Mouse (Mus musculus) embryonic fibroblast, embryonic 13.5 days (primary cell): Measurements from ENCODE around the gene Slc7a4. TPM values are rescaled to one million over a fixed set of nuclear protein-coding genes. Genes with fewer than 3 reads are reported as not detected.
A peak's percentile ranks its signal among the peaks of the same experiment; 100 is the strongest.

Experiments
- H3K27ac ChIP-seq: 2 replicates; pipeline ENCODE4 v1.5.1; 2012; ENCODE audit warnings: low read length, control low read depth, inconsistent platforms; ENCODE audit not compliant: insufficient read depth
- H3K4me1 ChIP-seq: 2 replicates; pipeline ENCODE4 v1.6.1; 2011; ENCODE audit warnings: low read length; ENCODE audit not compliant: control insufficient read depth, insufficient read depth
- H3K4me3 ChIP-seq: 2 replicates; pipeline ENCODE4 v1.5.1; 2011; ENCODE audit warnings: mild to moderate bottlenecking, control low read depth, low read length; ENCODE audit not compliant: insufficient read depth
- CTCF ChIP-seq: IDR thresholded peaks from 2 replicates; pipeline ENCODE4 v1.5.1; 2011; ENCODE audit warnings: mild to moderate bottlenecking, control low read depth, low read length, moderate library complexity, borderline replicate concordance; ENCODE audit not compliant: insufficient read depth
- POLR2A ChIP-seq: IDR thresholded peaks from 2 replicates; pipeline ENCODE4 v1.6.1; 2011; ENCODE audit warnings: low read depth, mild to moderate bottlenecking, control low read depth, low read length, moderate library complexity
- polyA plus RNA-seq: library from polyadenylated mRNA; stranded (reverse); fragments of >200 nt; gene quantifications from 2 replicates; pipeline ENCODE4 v1.2.4, GENCODE M21; 2011; ENCODE audit warnings: low read depth; ENCODE audit not compliant: missing spikeins, insufficient read length

Slc7a4 gene
- polyA plus RNA-seq, 1 experiment = 2.1 TPM

GRCm38 (mm10) chr16:17611383-17611782 lies 28.4 kb upstream of the Slc7a4 start:
- no peak overlapping the region for H3K4me3 ChIP-seq
- TF ChIP-seq CTCF (no peak), POLR2A (no peak)
- no peak overlapping the region for H3K27ac ChIP-seq
- H3K4me1 ChIP-seq = no peaks in the 10 kb centered on the region

GRCm38 (mm10) chr16:17605684-17606083 lies 22.7 kb upstream of the Slc7a4 start:
- Histone ChIP-seq H3K27ac (no peak overlapping the region), H3K4me3 (no peak overlapping the region), H3K4me1 (no peaks in the 10 kb centered on the region)
- TF ChIP-seq CTCF (no peak), POLR2A (no peak)

GRCm38 (mm10) chr16:17604941-17605340 lies 21.9 kb upstream of the Slc7a4 start:
- no peaks in the 10 kb centered on the region for H3K4me1 ChIP-seq
- H3K4me3 ChIP-seq = no peak overlapping the region
- no peak overlapping the region for H3K27ac ChIP-seq
- TF ChIP-seq POLR2A = no peak
- TF ChIP-seq CTCF = no peak

- TF ChIP-seq POLR2A (no peak), CTCF (no peak)
- Histone ChIP-seq H3K4me1 (no peaks in the 10 kb centered on the region), H3K27ac (no peak overlapping the region), H3K4me3 (no peak overlapping the region)
These were observed 18.0 kb upstream of the Slc7a4 start for GRCm38 (mm10) chr16:17600944-17601562.

GRCm38 (mm10) chr16:17590731-17591130 lies 7.7 kb upstream of the Slc7a4 start:
- no peaks in the 10 kb centered on the region for H3K4me1 ChIP-seq
- TF ChIP-seq POLR2A (no peak), CTCF (no peak)
- H3K4me3 ChIP-seq = no peak overlapping the region
- no peak overlapping the region for H3K27ac ChIP-seq

GRCm38 (mm10) chr16:17584555-17584954 lies 1.5 kb upstream of the Slc7a4 start:
- Histone ChIP-seq H3K4me3 (no peak overlapping the region), H3K27ac (no peak overlapping the region), H3K4me1 (no peaks in the 10 kb centered on the region)
- TF ChIP-seq POLR2A (no peak), CTCF (no peak)

GRCm38 (mm10) chr16:17576825-17577215 lies 6.2 kb downstream of the Slc7a4 start:
- TF ChIP-seq POLR2A (no peak), CTCF (no peak)
- H3K4me3 ChIP-seq = no peak overlapping the region
- H3K27ac ChIP-seq = no peak overlapping the region
- no peaks in the 10 kb centered on the region for H3K4me1 ChIP-seq

GRCm38 (mm10) chr16:17575870-17576824 lies 6.9 kb downstream of the Slc7a4 start:
- Histone ChIP-seq H3K27ac (no peak overlapping the region), H3K4me3 (peak overlapping the region; percentile 37), H3K4me1 (no peaks in the 10 kb centered on the region)
- TF ChIP-seq POLR2A (no peak), CTCF (no peak)

- H3K4me3 ChIP-seq = no peak overlapping the region
- H3K4me1 ChIP-seq = peaks cover 7% of the 10 kb centered on the region; the same call in 1 of the 2 replicates
- TF ChIP-seq CTCF (no peak), POLR2A (no peak)
- H3K27ac ChIP-seq = no peak overlapping the region
These were observed 16.8 kb downstream of the Slc7a4 start for GRCm38 (mm10) chr16:17566186-17566585.

GRCm38 (mm10) chr16:17564771-17565170 lies 18.2 kb downstream of the Slc7a4 start:
- Histone ChIP-seq H3K4me1 (peaks cover 12% of the 10 kb centered on the region; the same call in 1 of the 2 replicates), H3K27ac (no peak overlapping the region), H3K4me3 (no peak overlapping the region)
- TF ChIP-seq CTCF (no peak), POLR2A (no peak)
